Mouse (Mus musculus) skeletal muscle tissue, adult 2 months (tissue): ENCODE results near the gene Zdhhc14.
A peak's percentile ranks its signal among the peaks of the same experiment; 100 is the strongest.

Experiments used
- DNase-seq: peaks from one replicate; pipeline ENCODE4 v3.0.0-alpha.2; 2012; ENCODE audit warnings: low read depth, low spot score

Zdhhc14 gene

GRCm38 (mm10) chr17:5730538-5730937, 238.2 kb downstream of the Zdhhc14 start:
- DNase-seq = peak; percentile 44

DNA sequence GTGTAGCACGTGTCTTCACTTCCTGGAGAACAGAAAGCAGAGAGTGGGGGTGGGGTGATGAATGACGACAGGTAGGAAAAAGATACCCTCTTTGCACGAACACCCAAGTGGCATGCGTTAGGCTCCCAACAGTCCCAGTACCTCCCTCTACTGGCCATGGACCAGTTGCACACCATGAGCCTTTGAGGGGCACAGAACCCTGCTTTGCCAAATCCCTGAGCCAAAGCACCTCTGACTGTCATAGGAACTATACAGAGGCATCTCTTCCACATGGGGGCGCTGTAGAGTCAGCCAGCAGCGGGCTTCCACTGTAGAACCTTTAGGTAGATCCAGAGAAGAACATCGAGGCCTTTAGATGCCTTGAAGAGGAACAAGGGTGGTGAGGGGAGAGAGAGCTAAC, 241.0 kb downstream of the Zdhhc14 start:
- DNase-seq = no peak

DNA sequence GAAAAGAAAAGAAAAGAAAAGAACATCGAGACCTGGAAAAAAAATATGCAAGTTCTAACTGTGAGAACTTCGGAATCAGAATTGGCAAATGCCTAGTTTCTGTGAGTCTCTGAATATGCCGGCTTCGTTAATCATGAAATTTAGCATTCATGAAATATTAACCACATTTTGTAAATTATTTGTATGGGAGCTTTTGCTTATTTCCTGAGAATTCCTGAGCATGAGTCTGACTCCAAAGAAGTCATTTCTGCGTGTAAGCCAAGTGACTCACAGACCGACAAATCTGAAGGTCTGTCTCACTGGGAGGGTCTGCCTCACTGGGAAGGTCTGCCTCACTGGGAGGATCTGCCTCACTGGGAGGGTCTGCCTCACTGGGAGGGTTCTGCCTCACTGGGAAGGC, 248.7 kb downstream of the Zdhhc14 start:
- no peak for DNase-seq

DNA sequence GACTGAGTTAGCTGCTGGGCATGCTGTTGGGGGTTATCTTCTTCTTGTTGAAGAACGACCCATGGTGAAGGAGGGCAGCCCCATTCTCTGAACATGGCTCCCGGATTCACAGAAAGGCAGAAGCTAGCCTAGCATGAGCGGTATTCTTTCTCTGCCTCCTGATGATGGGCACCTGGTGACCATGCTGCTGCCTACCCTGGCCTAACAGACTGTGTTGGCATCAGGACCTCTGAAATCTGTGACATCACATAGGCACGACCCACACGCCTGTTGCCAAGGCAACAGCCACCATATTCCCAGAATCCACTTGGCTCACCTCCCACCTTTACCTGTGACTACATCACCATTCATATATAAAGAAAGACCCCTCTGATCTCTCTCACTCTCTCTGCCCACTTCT, 251.7 kb downstream of the Zdhhc14 start:
- DNase-seq = no peak

DNA sequence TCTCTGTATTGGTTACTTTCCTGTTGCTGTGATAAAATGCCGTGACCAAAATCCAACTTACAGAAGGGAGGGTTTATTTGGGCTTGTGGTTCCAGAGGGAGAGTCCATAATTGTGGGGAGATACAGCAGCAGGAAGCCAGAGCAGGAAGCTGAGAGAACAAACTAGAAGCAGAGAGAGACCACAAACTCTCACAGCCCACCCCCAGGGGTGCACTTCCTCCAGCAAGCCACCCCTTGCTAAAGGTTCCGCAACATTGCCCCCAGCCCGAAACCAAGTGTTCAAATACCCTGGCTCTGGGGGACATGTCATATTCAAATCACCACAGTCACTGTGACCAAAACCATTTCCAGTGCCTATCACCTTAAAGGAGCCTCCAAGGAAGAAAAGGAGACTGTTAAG, 254.0 kb downstream of the Zdhhc14 start:
- DNase-seq = no peak

- DNase-seq = no peak
These were observed 255.5 kb downstream of the Zdhhc14 start for GRCm38 (mm10) chr17:5747539-5748500.

DNA sequence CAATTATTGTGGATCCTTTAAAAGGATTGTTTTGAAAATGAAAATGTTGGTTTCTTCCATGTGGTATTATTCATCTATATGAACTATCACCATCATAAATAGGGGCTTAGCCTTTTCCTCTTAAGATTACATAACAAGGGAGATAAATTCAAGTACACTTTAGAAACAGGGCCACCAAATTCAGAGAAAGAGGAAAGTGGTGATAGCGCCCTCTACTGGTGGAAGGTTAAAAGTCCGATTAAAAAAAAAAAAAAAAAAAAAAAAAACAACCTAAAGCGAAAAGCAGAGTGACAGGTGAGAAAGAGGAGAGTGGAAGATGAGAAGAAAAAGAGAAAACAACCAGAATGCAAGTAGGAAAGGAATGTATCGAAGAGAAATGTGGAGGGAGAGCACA, 256.1 kb downstream of the Zdhhc14 start:
- no peak for DNase-seq

GRCm38 (mm10) chr17:5750278-5750677, 257.9 kb downstream of the Zdhhc14 start:
- no peak for DNase-seq

GRCm38 (mm10) chr17:5751066-5751465, 258.7 kb downstream of the Zdhhc14 start:
- no peak for DNase-seq

GRCm38 (mm10) chr17:5752322-5752715, 260.0 kb downstream of the Zdhhc14 start:
- no peak for DNase-seq

GRCm38 (mm10) chr17:5752716-5753585, 260.6 kb downstream of the Zdhhc14 start:
- DNase-seq = peak; percentile 64

GRCm38 (mm10) chr17:5755489-5755888, 263.1 kb downstream of the Zdhhc14 start:
- DNase-seq = no peak

DNA sequence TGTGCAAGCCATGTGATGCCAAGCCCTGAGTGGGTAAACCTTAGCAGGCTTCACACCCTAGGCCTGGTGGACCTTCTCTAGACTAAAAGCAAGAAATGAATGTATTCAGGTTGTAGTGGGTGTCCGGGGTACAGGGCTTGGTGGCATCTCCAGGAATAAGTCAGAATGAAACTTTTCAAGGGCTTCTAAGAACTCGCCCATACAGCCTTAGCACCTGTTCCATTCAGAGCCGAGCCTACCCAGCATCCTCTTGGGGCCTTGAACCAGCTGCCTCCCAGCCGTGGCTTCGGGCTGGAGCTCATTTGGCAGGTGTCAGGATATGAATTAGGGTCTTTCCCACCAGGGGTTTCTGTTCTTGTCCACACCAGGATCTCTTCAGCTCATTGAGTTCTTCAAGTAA, 263.7 kb downstream of the Zdhhc14 start:
- no peak for DNase-seq

- DNase-seq = no peak
These were observed 264.5 kb downstream of the Zdhhc14 start for GRCm38 (mm10) chr17:5756855-5757254.

- DNase-seq = no peak
These were observed 271.4 kb downstream of the Zdhhc14 start for GRCm38 (mm10) chr17:5763768-5764167.

GRCm38 (mm10) chr17:5764270-5764669, 271.9 kb downstream of the Zdhhc14 start:
- peak; percentile 10 for DNase-seq

GRCm38 (mm10) chr17:5765746-5766145, 273.4 kb downstream of the Zdhhc14 start:
- no peak for DNase-seq

- DNase-seq = no peak
These were observed 275.9 kb downstream of the Zdhhc14 start for GRCm38 (mm10) chr17:5768164-5768705.

DNA sequence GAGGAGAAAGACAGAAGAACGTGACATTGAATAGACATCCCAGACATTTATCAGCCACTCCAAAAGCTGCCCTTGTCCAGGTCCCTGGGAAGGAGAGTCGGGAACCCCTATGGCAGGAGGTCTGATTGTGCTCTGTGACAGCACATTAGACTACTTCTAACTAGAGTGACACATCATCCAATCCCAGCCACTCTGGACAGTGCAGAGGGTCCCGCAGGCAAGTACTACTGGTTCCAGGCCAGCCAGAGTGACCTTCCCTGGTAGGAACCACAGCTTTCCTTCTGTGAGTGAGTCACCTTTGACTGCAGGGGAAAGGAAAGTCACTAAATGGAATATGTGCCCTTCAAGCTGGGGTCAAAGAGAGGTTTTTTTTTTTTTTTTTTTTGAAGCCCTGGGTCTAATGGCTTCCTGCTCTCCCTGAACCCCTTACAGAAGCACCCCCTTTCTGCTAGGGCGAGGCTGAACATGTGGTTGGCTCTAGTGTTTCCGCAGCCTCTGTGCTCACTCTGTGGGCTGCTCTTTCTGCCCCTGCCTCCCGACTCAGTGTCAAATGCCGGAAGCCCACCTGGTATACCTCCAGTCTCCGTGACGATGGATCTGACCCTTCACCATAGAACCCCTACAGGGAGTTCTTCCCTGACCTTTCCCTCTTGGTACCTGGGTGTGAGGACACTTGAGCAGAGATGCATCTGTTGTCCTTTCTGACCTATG, 276.6 kb downstream of the Zdhhc14 start:
- no peak for DNase-seq

- no peak for DNase-seq
These were observed 277.4 kb downstream of the Zdhhc14 start for GRCm38 (mm10) chr17:5769776-5770175.
